In the genomic region with DNA sequence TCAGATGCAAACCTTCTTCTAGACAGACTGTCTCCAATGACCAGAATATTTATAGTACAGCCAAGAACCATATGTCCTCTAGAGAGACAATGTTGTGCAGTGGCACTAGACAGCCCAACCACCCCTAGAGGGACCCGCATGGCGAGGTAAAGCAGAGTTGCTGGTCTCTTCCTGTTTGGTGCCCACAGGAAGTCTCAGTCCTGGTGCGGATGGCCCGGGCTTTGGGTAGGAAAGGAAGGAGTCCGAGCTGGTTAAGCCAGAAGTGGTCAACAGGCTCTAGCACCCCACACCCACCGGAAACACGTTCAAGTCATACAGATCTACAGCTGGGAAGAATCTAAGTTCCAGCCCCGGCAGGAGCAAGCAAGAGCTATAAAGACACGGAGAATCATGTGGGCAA, we compare ENCODE assay signal across 22 mouse cellular contexts. TPM values are rescaled to one million over a fixed set of nuclear protein-coding genes. Genes with fewer than 3 reads are reported as not detected.
A peak's percentile ranks its signal among the peaks of the same experiment; 100 is the strongest.
DNase-seq lines count a peak whose midpoint lies in the region; ATAC-seq and TF ChIP-seq lines count a peak whose summit lies in the region.
"Had no signal": no experiment of that assay in that cellular context is flagged by ENCODE, and none has a peak within 500 bp of the region (broad histone marks: within the 10 kb centered on the region; RNA-seq: fewer than 3 reads in every experiment).

No protein-coding gene starts in this region.

- H3K27ac ChIP-seq in forebrain, embryonic 10.5 days: 0 out of 2 replicates have a peak overlapping the region, but pooled peaks have one; percentile 21
- no peak overlapping the region for H3K27ac ChIP-seq in forebrain, postnatal 0 days (ENCODE audit: low read depth, low read length)
- no peak overlapping the region for H3K27ac ChIP-seq in hindbrain, postnatal 0 days
- no peak overlapping the region for H3K27ac ChIP-seq in hindbrain, embryonic 11.5 days (ENCODE audit: low read depth, low read length)
- peak overlapping the region; percentile 61 to 71; a peak in 1 of 4 replicates for H3K27ac ChIP-seq in heart, embryonic 14.5 days (replicated peaks in 1 of 2; ENCODE audit: control insufficient read depth in 1 of 2, insufficient read depth in 1 of 2, low read depth in 2 of 2, low read length in 2 of 2)
- H3K27ac ChIP-seq: hindbrain, embryonic 13.5 days; midbrain, embryonic 15.5 days; stomach, postnatal 0 days had no signal

- 94% methylated on average over 9 of the region's 9 CpGs for WGBS in forebrain, embryonic 10.5 days
- 90% methylated on average over 9 of the region's 9 CpGs for WGBS in forebrain, postnatal 0 days
- 85% methylated on average over 9 of the region's 9 CpGs for WGBS in hindbrain, postnatal 0 days
- 79% methylated on average over 9 of the region's 9 CpGs for WGBS in hindbrain, embryonic 11.5 days
- WGBS in heart, embryonic 14.5 days: 73% methylated on average over 9 of the region's 9 CpGs

- H3K9me3 ChIP-seq in forebrain, embryonic 10.5 days: no peaks in the 10 kb centered on the region
- H3K9me3 ChIP-seq in forebrain, postnatal 0 days (ENCODE audit: low read length): no peaks in the 10 kb centered on the region
- H3K9me3 ChIP-seq in hindbrain, postnatal 0 days (ENCODE audit: low read length): no peaks in the 10 kb centered on the region
- H3K9me3 ChIP-seq in hindbrain, embryonic 11.5 days (ENCODE audit: control insufficient read depth, low read length): no peaks in the 10 kb centered on the region
- H3K9me3 ChIP-seq in heart, embryonic 14.5 days (ENCODE audit: control insufficient read depth, low read length): no peaks in the 10 kb centered on the region
- H3K9me3 ChIP-seq: hindbrain, embryonic 13.5 days; megakaryocyte, embryonic 14.5 days; midbrain, embryonic 15.5 days had no signal

- H3K36me3 ChIP-seq in forebrain, embryonic 10.5 days (replicated peaks): peaks cover 11% of the 10 kb centered on the region; the same call in 1 of the 2 replicates
- H3K36me3 ChIP-seq in forebrain, postnatal 0 days (ENCODE audit: insufficient read depth): peaks cover 28% of the 10 kb centered on the region
- peaks cover 14% of the 10 kb centered on the region; the same call in 1 of the 2 replicates for H3K36me3 ChIP-seq in hindbrain, postnatal 0 days (ENCODE audit: insufficient read depth, low read length)
- no peaks in the 10 kb centered on the region for H3K36me3 ChIP-seq in hindbrain, embryonic 11.5 days (ENCODE audit: control insufficient read depth, insufficient read depth, low read length)
- no peaks in the 10 kb centered on the region for H3K36me3 ChIP-seq in heart, embryonic 14.5 days (ENCODE audit: control insufficient read depth, insufficient read depth, low read length)

- no peak overlapping the region for H3K9ac ChIP-seq in forebrain, postnatal 0 days
- H3K9ac ChIP-seq in hindbrain, postnatal 0 days (replicated peaks; ENCODE audit: low read length): no peak overlapping the region
- H3K9ac ChIP-seq in hindbrain, embryonic 11.5 days (ENCODE audit: low read depth, low read length): no peak overlapping the region
- no peak overlapping the region for H3K9ac ChIP-seq in heart, embryonic 14.5 days (ENCODE audit: low read length)
- H3K9ac ChIP-seq: hindbrain, embryonic 13.5 days; midbrain, embryonic 15.5 days had no signal

- no peak overlapping the region for H3K4me2 ChIP-seq in forebrain, postnatal 0 days (ENCODE audit: low read depth)
- H3K4me2 ChIP-seq in hindbrain, postnatal 0 days (ENCODE audit: low read depth, low read length): no peak overlapping the region
- no peak overlapping the region for H3K4me2 ChIP-seq in hindbrain, embryonic 11.5 days (replicated peaks; ENCODE audit: low read depth, low read length)
- H3K4me2 ChIP-seq in heart, embryonic 14.5 days (ENCODE audit: low read length): no peak overlapping the region
- H3K4me2 ChIP-seq: hindbrain, embryonic 13.5 days; midbrain, embryonic 15.5 days had no signal

- H3K4me3 ChIP-seq in forebrain, embryonic 10.5 days: no peak overlapping the region
- no peak overlapping the region for H3K4me3 ChIP-seq in forebrain, postnatal 0 days (ENCODE audit: low read depth, low read length)
- no peak overlapping the region for H3K4me3 ChIP-seq in hindbrain, postnatal 0 days (ENCODE audit: low read length)
- H3K4me3 ChIP-seq in hindbrain, embryonic 11.5 days (ENCODE audit: low read depth, low read length): no peak overlapping the region
- H3K4me3 ChIP-seq in heart, embryonic 14.5 days (ENCODE audit: control insufficient read depth in 1 of 2, insufficient read depth in 1 of 2, low read depth in 1 of 2, low read length in 2 of 2): no peak overlapping the region
- H3K4me3 ChIP-seq: erythroblast, embryonic 14.5 days; hindbrain, embryonic 13.5 days; megakaryocyte, embryonic 14.5 days; midbrain, embryonic 15.5 days had no signal

- peaks cover 27% of the 10 kb centered on the region for H3K4me1 ChIP-seq in forebrain, embryonic 10.5 days
- no peaks in the 10 kb centered on the region for H3K4me1 ChIP-seq in forebrain, postnatal 0 days (ENCODE audit: insufficient read depth)
- H3K4me1 ChIP-seq in hindbrain, postnatal 0 days (ENCODE audit: insufficient read depth, low read length): no peaks in the 10 kb centered on the region
- no peaks in the 10 kb centered on the region for H3K4me1 ChIP-seq in hindbrain, embryonic 11.5 days (replicated peaks; ENCODE audit: control insufficient read depth, insufficient read depth, low read length)
- peaks cover 7 to 21% of the 10 kb centered on the region in 2 experiments for H3K4me1 ChIP-seq in heart, embryonic 14.5 days (ENCODE audit: control insufficient read depth in 2 of 2, insufficient read depth in 2 of 2, low read length in 2 of 2)
- H3K4me1 ChIP-seq: midbrain, embryonic 15.5 days had no signal

- TF ChIP-seq CTCF in forebrain, postnatal 0 days (IDR thresholded peaks at IDR 0.05; ENCODE audit: low read depth): no peak
- 0 out of 2 replicates have a peak, but pooled peaks have one; percentile 13 for TF ChIP-seq CTCF in hindbrain, postnatal 0 days (IDR thresholded peaks at IDR 0.05; ENCODE audit: low read depth)

- peaks cover 33% of the 10 kb centered on the region for H3K27me3 ChIP-seq in forebrain, embryonic 10.5 days (ENCODE audit: poor library complexity, severe bottlenecking)
- H3K27me3 ChIP-seq in forebrain, postnatal 0 days (ENCODE audit: insufficient read depth, low read length): no peaks in the 10 kb centered on the region
- H3K27me3 ChIP-seq in hindbrain, postnatal 0 days (ENCODE audit: insufficient read depth, low read length): no peaks in the 10 kb centered on the region
- H3K27me3 ChIP-seq in hindbrain, embryonic 11.5 days (ENCODE audit: control insufficient read depth, insufficient read depth, low read length): no peaks in the 10 kb centered on the region
- no peaks in the 10 kb centered on the region for H3K27me3 ChIP-seq in heart, embryonic 14.5 days (ENCODE audit: control insufficient read depth, insufficient read depth, low read length)
- H3K27me3 ChIP-seq: midbrain, embryonic 15.5 days had no signal

- no peak for ATAC-seq in forebrain, postnatal 0 days
- no peak for ATAC-seq in hindbrain, postnatal 0 days
- ATAC-seq in hindbrain, embryonic 11.5 days (ENCODE audit: low FRiP score): no peak
- no peak for ATAC-seq in heart, embryonic 14.5 days (ENCODE audit: insufficient number of reproducible peaks, insufficient read depth, low FRiP score, low read depth)
- peak; percentile 63 for ATAC-seq in megakaryocyte, adult 5-6 weeks (ENCODE audit: poor library complexity, severe bottlenecking)
- ATAC-seq: forebrain, embryonic 14.5 days; lung, postnatal 0 days; midbrain, embryonic 15.5 days had no signal

- no peak for DNase-seq in forebrain, embryonic 10.5 days (ENCODE audit: extremely low spot score, low spot score)
- no peak for DNase-seq in forebrain, postnatal 0 days
- DNase-seq in hindbrain, postnatal 0 days (ENCODE audit: low spot score): no peak
- DNase-seq in hindbrain, embryonic 11.5 days (ENCODE audit: low spot score): no peak
- DNase-seq in lung, postnatal 10 days: no peak
- no peak for DNase-seq in c-Kit-positive CD71-positive TER-119-positive erythroid progenitor cells, embryonic 14.5 days (ENCODE audit: low spot score)
- DNase-seq: adrenal gland, postnatal 14 days; cerebellum, adult 18-20 months; cerebellum, postnatal 36 days; gastrocnemius, postnatal 25 days; kidney, adult 9 months; kidney, postnatal 25 days; right cerebral cortex, postnatal 14 days had no signal

RNA-seq across cellular contexts. Expression of a gene that starts 36.0 kb away (rescaled TPM):
- 9.7 and 10.8 TPM in 2 replicates for polyA plus RNA-seq in forebrain, embryonic 10.5 days (2016; fragmentation: Nextera tagmentation; extraction: Ambion mirVana)
- 5.7 and 8.2 TPM in 2 replicates for total RNA-seq in forebrain, postnatal 0 days (2014; rRNA removed)
- 5.6 and 6.3 TPM in 2 replicates for polyA plus RNA-seq in forebrain, postnatal 0 days (2015; fragmentation: Nextera tagmentation; extraction: Ambion mirVana)
- 9.0 and 10.9 TPM in 2 replicates for total RNA-seq in hindbrain, postnatal 0 days (2014; rRNA removed)
- polyA plus RNA-seq in hindbrain, postnatal 0 days (2015; fragmentation: Nextera tagmentation; extraction: Ambion mirVana): 8.3 and 8.4 TPM in 2 replicates
- 6.6 and 6.8 TPM in 2 replicates for polyA plus RNA-seq in hindbrain, embryonic 11.5 days (2014; fragmentation: Nextera tagmentation; extraction: Ambion mirVana)
- 37.4 and 41.4 TPM in 2 replicates for polyA plus RNA-seq in heart, embryonic 14.5 days (2014; fragmentation: Nextera tagmentation; extraction: Ambion mirVana)
- total RNA-seq in megakaryocyte, adult 5-6 weeks (2015): 185 and 188 TPM in 2 replicates
- total RNA-seq in megakaryocyte, adult 5-6 weeks (2017): 329 and 344 TPM in 2 replicates

Comparison
In these comparisons a context has a peak if more than half of its experiments do, and no peak if none do; other contexts are left out.
1. H3K27ac ChIP-seq: peak in forebrain, embryonic 10.5 days (single experiment) and heart, embryonic 14.5 days (2 of 2); none in forebrain, postnatal 0 days (single experiment), hindbrain, postnatal 0 days (single experiment) and hindbrain, embryonic 11.5 days (single experiment).